Mouse (Mus musculus) spleen, adult 2 months (tissue): ENCODE measurements around the gene Tdrd9. TPM values are rescaled to one million over a fixed set of nuclear protein-coding genes. Genes with fewer than 3 reads are reported as not detected.

Source experiments
- DNase-seq, 2 experiments: peaks; one replicate each; pipeline versions ENCODE4 v3.0.0 to v3.0.0-alpha.2; 2012 to 2021; ENCODE audit warnings: low spot score in 2 of 2, low read depth in 1 of 2
- H3K27ac ChIP-seq: fragments of 200-500 bp; 2 replicates; pipeline ENCODE4 v1.5.1; 2012; ENCODE audit warnings: low read length, inconsistent platforms; ENCODE audit not compliant: insufficient read depth
- H3K27me3 ChIP-seq: fragments of 200-500 bp; 2 replicates; pipeline ENCODE4 v1.6.1; 2012; ENCODE audit warnings: mild to moderate bottlenecking, moderate library complexity, low read length, inconsistent platforms; ENCODE audit not compliant: control insufficient read depth, insufficient read depth
- H3K36me3 ChIP-seq: fragments of 200-500 bp; 2 replicates; pipeline ENCODE4 v1.6.1; 2012; ENCODE audit warnings: mild to moderate bottlenecking, low read length, inconsistent platforms; ENCODE audit not compliant: control insufficient read depth, insufficient read depth
- H3K4me1 ChIP-seq: fragments of 200-500 bp; 2 replicates; pipeline ENCODE4 v1.6.1; 2011; ENCODE audit warnings: inconsistent platforms; ENCODE audit not compliant: control insufficient read depth, insufficient read depth, insufficient read length
- H3K4me3 ChIP-seq: fragments of 200-500 bp; 2 replicates; pipeline ENCODE4 v1.5.1; 2011; ENCODE audit warnings: mild to moderate bottlenecking, inconsistent platforms; ENCODE audit not compliant: insufficient read depth, insufficient read length; ENCODE audit errors: extremely low read depth
- CTCF ChIP-seq: fragments of 200-500 bp; IDR thresholded peaks from 2 replicates; pipeline ENCODE4 v1.5.1; 2011; ENCODE audit warnings: mild to moderate bottlenecking, inconsistent platforms; ENCODE audit not compliant: insufficient read depth, insufficient read length, insufficient replicate concordance; ENCODE audit errors: extremely low read depth
- POLR2A ChIP-seq: fragments of 200-500 bp; IDR thresholded peaks from 2 replicates; pipeline ENCODE4 v1.6.1; 2011; ENCODE audit warnings: low read depth, low read length, inconsistent platforms
- WGBS: fragments of 180-500 bp; shearing (Covaris S2); methylation state at CpG from one replicate; pipeline ENCODE4 v1.1.7; 2018; 5-methylcytosine and 5-hydroxymethylcytosine counted together
- polyA plus RNA-seq: library from polyadenylated mRNA; depleted of rRNA; stranded (reverse); fragments of >200 nt; gene quantifications from 2 replicates; pipeline ENCODE4 v1.2.3, GENCODE M21; 2012

The Tdrd9 gene
- polyA plus RNA-seq, 1 experiment = not detected

- no peaks in the 10 kb centered on the region for H3K36me3 ChIP-seq
- WGBS = 67% methylated on average over 4 of the region's 4 CpGs
- H3K27ac ChIP-seq = no peak overlapping the region
- no peaks in the 10 kb centered on the region; the same call in 1 of the 2 replicates for H3K27me3 ChIP-seq
- TF ChIP-seq CTCF = no peak
- TF ChIP-seq POLR2A = no peak
- H3K4me3 ChIP-seq = no peak overlapping the region
- DNase-seq = no peak
- H3K4me1 ChIP-seq = no peaks in the 10 kb centered on the region; the same call in 1 of the 2 replicates
These were observed 1.3 kb upstream of the Tdrd9 start for GRCm38 (mm10) chr12:111970085-111970484.

- WGBS = 86% methylated on average over 10 of the region's 10 CpGs
- Histone ChIP-seq H3K4me3 (no peak overlapping the region), H3K4me1 (no peaks in the 10 kb centered on the region), H3K36me3 (no peaks in the 10 kb centered on the region), H3K27me3 (no peaks in the 10 kb centered on the region; the same call in 1 of the 2 replicates), H3K27ac (no peak overlapping the region)
- DNase-seq = no peak
- TF ChIP-seq POLR2A (no peak), CTCF (no peak)
These were observed 1.1 kb downstream of the Tdrd9 start for GRCm38 (mm10) chr12:111972504-111972903.

GRCm38 (mm10) chr12:111974578-111974977 lies 3.2 kb downstream of the Tdrd9 start:
- no peak overlapping the region for H3K27ac ChIP-seq
- TF ChIP-seq CTCF (no peak), POLR2A (no peak)
- no peak for DNase-seq
- no peak overlapping the region for H3K4me3 ChIP-seq
- no peaks in the 10 kb centered on the region for H3K4me1 ChIP-seq
- WGBS = 54% methylated on average over 6 of the region's 6 CpGs
- H3K36me3 ChIP-seq = no peaks in the 10 kb centered on the region
- H3K27me3 ChIP-seq = no peaks in the 10 kb centered on the region; the same call in 1 of the 2 replicates

- 68% methylated on average over 6 of the region's 6 CpGs for WGBS
These were observed 5.8 kb downstream of the Tdrd9 start for GRCm38 (mm10) chr12:111977138-111977537.

GRCm38 (mm10) chr12:111978274-111978673 lies 6.9 kb downstream of the Tdrd9 start:
- H3K4me3 ChIP-seq = no peak overlapping the region
- H3K27ac ChIP-seq = no peak overlapping the region
- WGBS = 59% methylated on average over 6 of the region's 6 CpGs
- H3K4me1 ChIP-seq = no peaks in the 10 kb centered on the region
- no peaks in the 10 kb centered on the region for H3K36me3 ChIP-seq
- H3K27me3 ChIP-seq = no peaks in the 10 kb centered on the region; the same call in 1 of the 2 replicates
- no peak for TF ChIP-seq CTCF
- no peak for DNase-seq

More at GRCm38 (mm10) chr12:111977138-111977537, 5.8 kb downstream of the Tdrd9 start:
- Histone ChIP-seq H3K36me3 (no peaks in the 10 kb centered on the region), H3K4me3 (no peak overlapping the region), H3K4me1 (no peaks in the 10 kb centered on the region), H3K27me3 (no peaks in the 10 kb centered on the region; the same call in 1 of the 2 replicates), H3K27ac (no peak overlapping the region)
- TF ChIP-seq CTCF (no peak), POLR2A (no peak)
- DNase-seq = no peak

- WGBS = 45% methylated on average over 6 of the region's 6 CpGs
- TF ChIP-seq POLR2A (no peak), CTCF (no peak)
- Histone ChIP-seq H3K4me1 (no peaks in the 10 kb centered on the region), H3K4me3 (no peak within 1 kb of the TSS), H3K27me3 (no peaks in the 10 kb centered on the region), H3K27ac (no peak within 1 kb of the TSS), H3K36me3 (no peaks in the 10 kb centered on the region)
- no peak for DNase-seq
These were observed 9.6 kb downstream of the Tdrd9 start, which contains the start of gene Rd3l for GRCm38 (mm10) chr12:111980887-111981367. Gene Rd3l, minus strand, starts transcription at chr12:111981317.

GRCm38 (mm10) chr12:111981831-111982230 lies 10.5 kb downstream of the Tdrd9 start:
- H3K27me3 ChIP-seq = no peaks in the 10 kb centered on the region
- no peak for DNase-seq
- no peak for TF ChIP-seq CTCF
- no peak for TF ChIP-seq POLR2A
- no peak overlapping the region for H3K27ac ChIP-seq
- no peaks in the 10 kb centered on the region for H3K36me3 ChIP-seq
- 49% methylated on average over 8 of the region's 8 CpGs for WGBS
- no peak overlapping the region for H3K4me3 ChIP-seq
- H3K4me1 ChIP-seq = no peaks in the 10 kb centered on the region
